Mouse (Mus musculus) G1E-ER4 (cell line): ENCODE results near the gene Prmt3. TPM values are rescaled to one million over a fixed set of nuclear protein-coding genes. Genes with fewer than 3 reads are reported as not detected.
A peak's percentile ranks its signal among the peaks of the same experiment; 100 is the strongest.

Experiments used
- GATA1 ChIP-seq: IDR thresholded peaks from one replicate; pipeline ENCODE4 v1.8.0; 2012; ENCODE audit warnings: low read length, inconsistent platforms
- polyA plus RNA-seq: library from polyadenylated mRNA; stranded (reverse); fragments of >175 nt; gene quantifications from 2 replicates; pipeline ENCODE4 v1.2.3, GENCODE M21; 2012

Prmt3 gene
- polyA plus RNA-seq, 1 experiment = 252 TPM

DNA sequence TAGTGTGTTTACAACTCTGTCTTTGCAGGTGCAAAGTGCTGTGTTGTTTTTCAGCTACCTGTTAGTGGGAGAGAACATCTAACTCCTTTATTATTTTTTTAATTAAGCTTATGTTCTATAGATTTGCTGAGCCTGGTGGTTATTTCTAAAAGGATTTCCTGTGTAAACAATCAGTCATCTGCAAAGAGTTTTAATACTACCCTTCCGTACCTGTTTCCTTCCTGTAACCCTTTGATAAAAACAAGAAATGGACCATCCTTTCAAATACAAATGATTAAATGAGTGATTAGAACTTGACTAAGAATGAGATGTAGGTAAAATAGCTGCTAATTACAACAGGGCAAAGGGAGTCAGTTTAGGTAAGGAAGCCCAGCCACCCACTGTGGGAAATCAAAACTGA, 43.2 kb downstream of the Prmt3 start:
- TF ChIP-seq GATA1 = no peak

DNA sequence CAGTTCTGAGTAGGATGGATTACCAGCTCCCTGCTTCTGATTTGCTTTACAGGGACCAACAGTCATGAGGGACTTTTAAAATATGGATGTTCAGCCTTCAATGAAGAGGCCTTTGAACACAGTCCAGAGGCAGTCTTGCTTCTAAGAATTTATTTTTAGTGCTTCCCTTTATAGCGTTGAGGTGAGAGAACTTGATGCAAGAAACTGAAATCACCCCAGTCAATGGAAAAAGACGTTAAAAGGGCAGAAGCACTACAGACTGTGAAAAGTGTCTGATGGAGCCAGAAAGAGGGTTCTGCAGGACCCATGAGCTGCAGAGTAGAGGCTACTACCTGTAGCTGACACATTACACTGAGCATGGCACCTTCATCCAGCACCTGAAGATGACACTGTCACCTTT, 43.9 kb downstream of the Prmt3 start:
- no peak for TF ChIP-seq GATA1

DNA sequence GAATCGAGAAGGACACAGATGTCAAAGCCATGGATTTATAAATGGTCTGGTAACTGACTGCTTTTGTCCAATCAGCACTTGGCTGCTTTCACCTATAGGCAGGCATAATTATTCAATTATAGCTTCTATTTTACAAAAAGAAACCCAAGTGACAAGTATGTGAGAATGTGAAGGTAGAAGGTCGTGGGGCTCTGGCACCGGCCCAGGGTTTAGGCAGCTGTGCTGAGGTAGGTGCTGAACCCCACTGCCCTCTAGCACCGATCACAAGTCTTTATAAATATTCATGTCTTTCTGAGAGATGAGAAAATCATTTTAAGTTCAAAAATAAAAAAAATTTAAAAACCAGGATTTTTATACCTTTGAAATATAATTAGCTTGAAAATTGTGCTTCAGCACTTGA, 45.4 kb downstream of the Prmt3 start:
- TF ChIP-seq GATA1 = no peak

DNA sequence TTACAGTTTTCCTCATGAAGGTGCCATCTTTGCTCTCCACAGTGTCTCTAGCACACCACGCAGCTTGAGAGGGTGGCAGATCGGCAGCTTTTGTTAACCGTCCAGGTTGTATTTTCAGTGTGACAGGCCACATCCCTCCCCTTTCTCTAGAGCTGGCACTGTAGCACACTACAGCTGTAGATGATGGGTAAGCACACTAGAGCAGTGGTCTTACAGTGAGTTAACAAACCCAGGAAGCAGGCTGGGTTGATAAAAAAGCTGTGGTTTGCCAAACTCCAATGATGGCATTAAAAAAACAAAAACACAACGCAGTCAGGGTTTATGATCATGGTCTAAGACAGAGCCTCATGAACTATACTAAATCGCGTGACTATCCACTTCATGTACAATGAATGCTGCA, 45.9 kb downstream of the Prmt3 start:
- TF ChIP-seq GATA1 = no peak

DNA sequence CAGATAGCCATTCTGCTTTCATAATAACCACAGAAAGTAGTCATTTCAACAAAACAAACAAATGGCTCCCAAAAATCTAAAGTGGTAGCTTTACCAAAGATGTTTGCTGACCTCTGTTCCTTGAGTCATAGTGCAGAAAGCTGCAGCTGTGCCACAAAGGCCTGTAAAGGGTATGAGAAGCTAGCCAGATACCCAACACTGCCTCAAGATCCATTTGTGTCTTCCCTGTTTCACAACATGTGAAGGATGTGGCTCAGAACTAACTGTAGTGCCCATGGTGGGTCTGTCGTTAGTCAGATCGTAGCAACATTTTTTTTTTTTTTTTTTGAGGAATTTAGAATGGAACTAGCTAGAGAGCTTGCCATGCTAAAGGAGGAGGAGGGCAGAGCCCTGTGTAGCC, 46.4 kb downstream of the Prmt3 start:
- TF ChIP-seq GATA1 = no peak

DNA sequence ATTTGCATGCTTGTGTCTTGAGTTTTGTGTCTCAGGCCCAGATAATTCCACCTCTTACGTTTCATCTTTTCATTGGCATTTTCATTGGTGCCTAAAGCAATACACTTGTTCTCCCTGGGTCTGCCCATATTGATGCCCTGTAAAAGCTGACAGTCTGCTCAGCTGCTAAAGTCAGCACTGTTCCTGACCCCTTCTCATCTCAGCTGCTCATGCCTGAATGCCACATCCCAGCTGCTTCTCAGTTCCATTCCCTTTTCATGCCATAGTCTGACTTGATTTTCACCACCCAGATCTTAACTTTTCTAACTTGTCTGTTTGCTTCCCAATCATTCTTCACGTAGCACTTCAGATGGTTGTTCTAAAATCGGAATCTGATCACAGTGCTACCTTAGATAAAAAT, 47.3 kb downstream of the Prmt3 start:
- TF ChIP-seq GATA1 = no peak

DNA sequence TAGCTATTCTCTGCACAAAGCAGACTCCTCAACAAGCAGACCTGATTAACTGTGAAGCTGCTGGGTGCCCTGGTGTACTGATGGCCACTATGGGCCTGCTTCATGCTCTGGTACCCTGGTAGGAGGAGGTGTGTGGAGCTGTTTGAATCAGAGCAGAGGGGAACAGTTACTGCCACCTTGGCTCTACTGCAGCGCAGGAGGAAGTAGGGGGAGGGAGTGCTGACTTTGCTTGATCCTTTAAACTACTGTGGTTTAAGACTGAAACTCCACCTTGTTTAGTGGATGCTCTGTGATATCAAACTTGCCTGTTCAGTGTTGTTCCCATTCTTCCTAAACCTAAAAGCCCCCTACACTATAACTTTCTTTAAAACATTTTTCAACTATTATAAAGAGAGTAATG, 49.8 kb downstream of the Prmt3 start:
- TF ChIP-seq GATA1 = no peak

DNA sequence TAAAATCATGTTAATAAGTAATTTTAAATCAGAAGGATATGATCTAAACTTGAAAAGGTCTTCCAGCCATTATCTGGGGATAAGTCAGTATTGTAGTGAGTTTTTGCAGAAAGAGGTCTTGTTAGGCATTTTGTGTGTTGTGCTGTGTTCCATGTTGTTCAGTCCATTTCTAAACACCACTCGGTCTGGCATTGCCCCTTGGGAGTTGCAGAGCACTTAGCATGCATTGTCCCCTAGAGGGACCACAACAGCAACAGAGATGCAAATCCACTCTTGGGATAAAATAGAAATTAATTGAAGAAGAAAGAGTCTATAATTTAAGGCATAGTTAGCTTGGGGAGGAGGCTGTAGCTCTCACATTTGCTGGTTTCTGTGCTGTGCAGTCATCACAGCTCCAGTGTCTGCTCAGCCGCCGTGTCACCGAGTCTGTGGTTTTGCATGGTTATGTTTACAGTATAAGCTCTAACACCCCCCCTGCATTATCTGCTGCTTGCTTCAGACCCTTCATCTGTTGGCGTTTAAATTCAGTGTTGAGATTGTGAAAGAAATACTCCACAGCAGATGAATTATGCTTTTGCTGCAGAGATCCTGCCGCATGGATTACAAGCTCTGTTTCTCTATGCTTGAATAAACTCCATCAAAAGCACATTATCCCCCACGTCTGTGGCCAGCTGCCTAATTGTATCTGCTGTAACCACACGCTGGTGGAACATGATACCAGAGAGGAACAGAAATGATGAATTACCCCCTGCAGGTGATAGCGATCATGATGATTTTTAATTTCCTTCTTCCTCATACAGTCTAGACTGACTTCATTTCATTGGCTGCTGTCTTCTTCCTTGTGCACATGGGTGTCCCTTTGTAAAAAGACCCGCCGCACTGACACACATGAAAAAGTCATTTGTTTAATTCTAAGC, 64.5 kb downstream of the Prmt3 start:
- peak; percentile 94 for TF ChIP-seq GATA1

DNA sequence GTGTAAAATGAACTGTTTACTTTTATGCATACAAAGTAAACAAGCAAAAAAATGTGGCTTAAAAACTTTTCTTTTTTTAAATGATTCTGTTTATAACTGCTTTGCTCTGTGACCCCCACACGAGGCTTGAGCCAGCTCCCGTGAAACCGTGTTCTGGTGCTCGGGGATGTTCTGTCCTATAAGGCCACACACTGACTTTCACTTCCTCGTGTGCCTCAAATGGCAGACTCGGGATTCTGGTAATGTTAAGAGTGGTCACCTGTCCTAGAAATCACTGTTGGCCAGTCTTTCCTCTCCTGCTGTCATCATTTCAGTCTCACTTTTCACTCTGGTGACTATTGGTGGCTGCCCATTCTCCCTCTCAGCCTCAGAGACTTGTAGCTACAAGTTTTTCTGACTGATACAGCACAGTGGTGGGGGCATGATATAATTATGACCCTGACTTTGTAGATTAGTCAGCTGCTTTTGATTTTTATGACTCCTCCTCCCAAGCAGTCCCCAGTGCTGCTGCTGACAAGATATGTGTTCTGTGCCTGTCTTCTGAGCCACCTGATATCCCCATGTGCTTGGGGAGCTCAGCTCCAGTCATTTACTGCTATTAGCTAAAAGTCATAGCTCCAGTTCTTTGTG, 65.3 kb downstream of the Prmt3 start:
- TF ChIP-seq GATA1 = no peak

DNA sequence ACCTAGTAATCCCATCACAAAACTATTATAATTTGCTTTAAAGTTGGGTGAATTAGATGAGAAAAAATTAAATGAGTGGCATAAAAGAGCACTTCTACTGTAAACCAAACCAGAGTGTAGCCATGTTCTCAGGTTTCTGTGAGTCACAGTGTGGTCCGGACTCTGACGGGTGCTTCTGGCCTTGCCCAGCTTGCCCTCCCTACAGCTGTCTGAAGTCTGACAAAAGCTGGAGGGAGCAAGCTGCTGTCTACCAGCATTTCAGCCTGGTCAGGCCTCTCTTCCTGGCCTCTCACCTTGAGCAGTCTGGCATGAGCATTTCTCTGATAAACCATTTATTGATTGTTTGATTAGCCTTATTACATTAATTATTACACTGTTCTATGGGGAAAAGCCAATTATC, 69.8 kb downstream of the Prmt3 start:
- no peak for TF ChIP-seq GATA1

DNA sequence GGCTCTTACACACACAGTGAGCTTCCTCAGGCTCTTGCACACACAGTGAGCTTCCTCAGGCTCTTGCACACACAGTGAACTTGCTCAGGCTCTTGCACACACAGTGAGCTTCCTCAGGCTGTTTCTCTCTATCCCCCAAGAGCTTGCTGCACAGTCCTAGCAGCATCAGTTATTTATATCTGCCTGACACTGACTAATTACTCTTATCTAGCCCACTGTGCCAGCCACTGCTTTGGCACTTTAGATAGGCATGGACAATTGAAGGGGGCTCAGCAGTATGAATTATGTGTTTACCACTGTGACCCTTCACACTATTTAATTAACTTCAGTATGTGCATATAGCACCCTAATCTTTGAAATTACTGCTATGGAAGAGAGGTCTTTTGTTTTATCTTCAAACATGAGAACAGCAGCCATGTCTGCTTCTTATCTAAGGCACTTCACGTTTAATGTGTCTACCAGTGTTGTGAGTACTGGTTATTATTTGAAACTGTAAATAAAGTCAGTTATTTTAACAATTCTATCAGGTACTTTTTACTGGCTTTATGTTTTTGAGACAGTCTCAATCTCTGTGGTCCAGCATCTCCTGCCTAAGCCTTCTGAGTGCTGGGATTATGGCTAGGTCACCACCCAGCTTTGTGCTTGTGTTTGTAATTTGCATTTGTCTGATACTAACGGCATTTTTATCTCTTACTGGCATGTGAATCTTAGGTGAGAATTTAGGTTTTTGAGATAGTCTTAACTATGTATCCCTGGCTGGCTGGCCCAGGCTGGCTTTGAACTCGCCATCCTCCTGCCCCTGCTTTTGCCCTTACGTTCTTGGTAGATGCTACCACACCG, 75.4 kb downstream of the Prmt3 start:
- TF ChIP-seq GATA1 = peak; percentile 46

DNA sequence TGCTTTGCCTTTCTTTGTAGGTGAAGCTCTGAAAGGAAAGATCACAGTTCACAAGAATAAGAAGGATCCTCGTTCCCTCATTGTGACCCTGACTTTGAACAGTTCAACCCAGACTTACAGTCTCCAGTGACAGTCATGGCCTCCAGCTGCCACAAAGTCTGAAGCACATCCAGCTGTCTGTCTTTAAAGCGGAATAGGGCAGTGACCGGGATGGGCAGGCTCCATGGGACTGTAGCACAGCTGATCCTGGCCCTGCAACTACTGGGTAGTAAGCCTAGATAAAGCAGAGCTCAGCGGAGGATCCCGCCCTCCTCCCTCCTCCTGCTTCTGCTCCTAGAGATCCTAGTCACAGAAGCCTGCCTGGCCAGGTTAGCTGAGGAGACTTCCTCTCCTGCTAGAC, 79.2 kb downstream of the Prmt3 start:
- no peak for TF ChIP-seq GATA1

DNA sequence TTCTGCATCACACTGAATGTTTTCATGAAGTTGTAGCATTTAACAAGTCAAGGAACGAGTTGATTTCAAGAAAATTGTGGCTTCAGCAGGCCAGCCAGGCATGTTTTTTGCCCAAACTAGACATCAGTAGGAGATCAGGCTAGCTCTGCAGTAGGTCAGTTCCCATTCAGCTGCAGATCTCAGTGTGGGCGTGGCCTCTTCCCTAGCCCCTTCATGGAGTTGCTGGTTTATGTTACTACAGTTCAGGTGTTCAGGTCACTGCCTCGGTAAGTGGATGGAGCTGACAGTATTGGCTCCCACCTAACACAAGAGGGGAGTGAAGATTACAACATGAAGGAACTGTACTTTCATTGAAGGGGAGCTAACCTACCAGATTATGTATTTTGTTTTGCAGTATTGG, 80.1 kb downstream of the Prmt3 start:
- no peak for TF ChIP-seq GATA1

DNA sequence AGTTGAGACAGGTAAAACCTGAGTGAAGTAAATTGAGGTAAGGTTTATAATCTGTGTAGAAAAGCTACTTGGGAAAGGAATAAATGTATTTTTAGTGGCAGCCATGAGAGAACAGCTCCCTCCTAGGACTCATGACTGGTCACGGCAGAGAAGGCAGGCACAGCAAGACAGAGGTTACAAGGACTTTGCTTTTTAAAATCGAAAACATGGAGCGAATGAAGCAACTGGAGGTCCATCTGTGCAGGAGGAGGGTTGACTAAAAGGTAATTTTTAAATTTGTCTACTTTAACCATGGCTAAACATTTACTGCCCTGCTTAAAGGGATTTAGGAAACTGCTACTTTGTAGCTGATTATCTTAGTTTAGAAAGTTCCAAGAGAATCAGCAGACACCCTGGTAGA, 81.7 kb downstream of the Prmt3 start:
- TF ChIP-seq GATA1 = no peak

DNA sequence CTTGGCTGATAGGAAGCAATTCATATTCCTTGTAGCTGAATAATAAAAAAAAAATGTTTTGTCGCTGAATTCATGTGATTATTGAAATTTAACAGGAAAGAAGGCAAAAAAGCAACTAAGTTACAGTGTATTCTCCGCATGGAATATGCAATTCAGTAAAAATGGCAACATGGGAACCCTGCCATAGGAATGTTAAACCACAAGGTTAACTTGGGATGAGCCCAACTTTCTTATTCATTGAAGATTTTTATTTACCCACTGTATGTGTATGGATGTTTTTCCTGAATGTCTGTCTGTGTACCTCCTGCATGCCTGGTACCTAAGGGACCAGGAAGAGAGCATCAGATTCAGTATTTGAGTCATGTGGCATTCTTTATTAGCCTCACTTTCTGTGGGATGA, 83.0 kb downstream of the Prmt3 start:
- TF ChIP-seq GATA1 = no peak

DNA sequence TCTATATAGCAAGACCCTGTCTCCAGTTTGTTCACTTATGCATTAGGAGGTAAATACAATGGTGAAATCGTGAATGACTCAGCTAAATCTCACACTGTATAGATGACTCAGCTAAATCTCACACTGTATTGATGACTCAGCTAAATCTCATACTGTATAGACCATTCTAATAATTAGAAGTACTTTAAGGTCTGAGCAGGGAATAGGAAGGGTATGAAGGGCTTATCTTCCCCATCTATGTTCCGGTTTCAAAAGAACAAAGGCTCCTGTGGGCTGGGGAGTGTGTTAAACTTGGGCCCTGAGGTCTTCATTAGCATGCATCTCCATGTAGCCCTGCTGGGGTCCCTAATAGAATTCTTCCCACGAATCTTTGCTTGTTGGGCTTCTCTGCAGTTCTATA, 85.6 kb downstream of the Prmt3 start:
- TF ChIP-seq GATA1 = peak; percentile 23
